Mouse (Mus musculus) embryonic facial prominence, embryonic 11.5 days (tissue): ENCODE measurements around the gene Gm20503. TPM values are rescaled to one million over a fixed set of nuclear protein-coding genes. Genes with fewer than 3 reads are reported as not detected.

Experiments
- ATAC-seq: fragments of 200-750 bp; cut with Nextera tagmentation; replicated peaks from 2 replicates; pipeline ENCODE4 v1.8.0; 2017; ENCODE audit warnings: low read depth; ENCODE audit not compliant: insufficient number of reproducible peaks, low FRiP score, low TSS enrichment
- DNase-seq: peaks from one replicate; pipeline ENCODE4 v3.0.0-alpha.2; 2015; ENCODE audit warnings: low spot score
- H3K27ac ChIP-seq: fragments of 300-500 bp; sonication (generic); replicated peaks from 2 replicates; pipeline ENCODE4 v1.5.1; 2014; ENCODE audit warnings: mild to moderate bottlenecking, low read depth, low read length, control low read depth
- H3K27me3 ChIP-seq: fragments of 300-500 bp; sonication (generic); 2 replicates; pipeline ENCODE4 v1.6.1; 2014; ENCODE audit warnings: mild to moderate bottlenecking, low read length, moderate library complexity, mixed read lengths; ENCODE audit not compliant: control insufficient read depth, insufficient read depth
- H3K36me3 ChIP-seq: fragments of 300-500 bp; sonication (generic); replicated peaks from 2 replicates; pipeline ENCODE4 v1.6.1; 2014; ENCODE audit warnings: low read depth, mild to moderate bottlenecking, low read length, moderate library complexity, mixed read lengths; ENCODE audit not compliant: control insufficient read depth, insufficient read depth
- H3K4me1 ChIP-seq: fragments of 300-500 bp; sonication (generic); 2 replicates; pipeline ENCODE4 v1.6.1; 2014; ENCODE audit warnings: low read length, mixed read lengths; ENCODE audit not compliant: control insufficient read depth, insufficient read depth
- H3K4me2 ChIP-seq: fragments of 300-500 bp; sonication (generic); 2 replicates; pipeline ENCODE4 v1.6.1; 2014; ENCODE audit warnings: low read depth, mild to moderate bottlenecking, control low read depth, low read length, moderate library complexity
- H3K4me3 ChIP-seq: fragments of 300-500 bp; sonication (generic); 2 replicates; pipeline ENCODE4 v1.5.1; 2014; ENCODE audit warnings: low read depth, low read length, control low read depth
- H3K9ac ChIP-seq: fragments of 300-500 bp; sonication (generic); replicated peaks from 2 replicates; pipeline ENCODE4 v1.6.1; 2014; ENCODE audit warnings: mild to moderate bottlenecking, control low read depth, low read length
- H3K9me3 ChIP-seq: fragments of 300-500 bp; sonication (generic); replicated peaks from 2 replicates; pipeline ENCODE4 v1.6.1; 2016; ENCODE audit warnings: mild to moderate bottlenecking, low read length, inconsistent platforms, mixed read lengths; ENCODE audit not compliant: control insufficient read depth
- WGBS: fragments of 180-500 bp; shearing (Covaris S2); extraction: QIAGEN DNeasy Blood & Tissue Kit; methylation state at CpG from one replicate; pipeline ENCODE4 v1.1.7; 2014; 5-methylcytosine and 5-hydroxymethylcytosine counted together
- polyA plus RNA-seq: library from polyadenylated mRNA; unstranded; fragments of >200 nt; fragmentation: Nextera tagmentation; extraction: Ambion mirVana; gene quantifications from 2 replicates; pipeline ENCODE4 v1.2.1, GENCODE M21; 2014

Gene Gm20503
- polyA plus RNA-seq, 1 experiment from 2014 or later = 4.7 TPM

DNA sequence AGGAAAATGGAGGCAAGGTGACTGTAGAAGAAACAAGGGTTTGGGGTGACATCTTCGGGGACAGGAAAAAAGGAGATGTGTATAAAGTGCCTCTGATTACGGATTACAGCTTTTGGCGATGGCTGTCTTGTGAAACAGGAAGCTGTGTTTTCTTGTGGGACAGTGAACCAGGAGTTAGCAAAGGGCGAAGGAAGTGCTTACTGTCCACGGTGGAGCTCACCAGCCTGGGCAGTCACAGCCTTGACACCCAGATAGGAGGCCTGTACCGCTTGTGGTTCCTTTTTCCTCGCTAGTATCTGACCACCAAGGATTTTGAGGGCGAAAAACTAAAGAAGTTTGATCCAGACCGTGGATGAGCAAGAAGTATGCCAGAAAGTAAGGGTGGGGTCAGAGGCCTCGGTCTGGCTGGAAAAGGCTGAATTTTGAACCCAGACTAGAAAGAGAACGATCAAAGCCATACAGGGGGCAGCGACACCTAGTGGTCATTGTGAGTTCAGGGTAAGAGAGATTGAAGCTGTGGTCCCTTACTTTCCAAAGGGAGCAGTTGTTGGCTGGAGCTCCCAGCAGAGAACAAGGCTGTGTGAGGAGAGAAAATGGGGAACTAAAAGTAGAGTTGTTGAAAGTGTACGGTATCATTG lies 33.6 kb downstream of the Gm20503 start:
- peaks cover 3% of the 10 kb centered on the region; the same call in 1 of the 2 replicates for H3K36me3 ChIP-seq
- DNase-seq (peak; percentile 86), ATAC-seq (0 out of 2 replicates have a peak, but pooled peaks have one; percentile 31)
- H3K4me1 ChIP-seq = no peaks in the 10 kb centered on the region
- WGBS = 48% methylated on average over 13 of the region's 13 CpGs
- no peak overlapping the region for H3K9ac ChIP-seq
- H3K4me3 ChIP-seq = no peak overlapping the region
- H3K4me2 ChIP-seq = no peak overlapping the region
- no peaks in the 10 kb centered on the region for H3K27me3 ChIP-seq
- no peak overlapping the region for H3K27ac ChIP-seq
- H3K9me3 ChIP-seq = no peaks in the 10 kb centered on the region

DNA sequence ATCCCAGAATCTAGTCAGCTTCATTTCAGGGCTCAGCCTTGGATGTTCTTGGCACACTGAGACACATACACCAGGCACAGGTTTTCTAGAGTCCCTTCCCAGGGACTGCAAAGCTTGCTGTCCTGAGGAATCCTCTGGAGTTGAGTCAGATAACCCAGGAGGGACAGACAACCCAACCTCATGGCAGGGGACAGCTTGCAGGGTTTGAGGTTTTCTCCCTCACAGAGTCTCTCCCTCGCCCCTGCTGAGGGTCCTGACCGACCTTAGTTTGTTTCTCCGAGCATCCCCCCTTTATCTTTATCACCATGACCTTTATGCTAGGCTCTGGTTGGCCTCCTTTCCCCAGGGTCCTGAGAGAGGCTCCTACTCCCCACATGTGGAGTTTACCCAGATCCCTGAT lies 34.5 kb downstream of the Gm20503 start:
- no peaks in the 10 kb centered on the region for H3K4me1 ChIP-seq
- no peak overlapping the region for H3K4me3 ChIP-seq
- H3K27ac ChIP-seq = no peak overlapping the region
- no peak for DNase-seq
- no peak overlapping the region for H3K4me2 ChIP-seq
- no peaks in the 10 kb centered on the region for H3K27me3 ChIP-seq
- H3K36me3 ChIP-seq = peaks cover 3% of the 10 kb centered on the region; the same call in 1 of the 2 replicates
- no peak overlapping the region for H3K9ac ChIP-seq
- 80% methylated on average over 3 of the region's 3 CpGs for WGBS
- no peak for ATAC-seq
- H3K9me3 ChIP-seq = no peaks in the 10 kb centered on the region

DNA sequence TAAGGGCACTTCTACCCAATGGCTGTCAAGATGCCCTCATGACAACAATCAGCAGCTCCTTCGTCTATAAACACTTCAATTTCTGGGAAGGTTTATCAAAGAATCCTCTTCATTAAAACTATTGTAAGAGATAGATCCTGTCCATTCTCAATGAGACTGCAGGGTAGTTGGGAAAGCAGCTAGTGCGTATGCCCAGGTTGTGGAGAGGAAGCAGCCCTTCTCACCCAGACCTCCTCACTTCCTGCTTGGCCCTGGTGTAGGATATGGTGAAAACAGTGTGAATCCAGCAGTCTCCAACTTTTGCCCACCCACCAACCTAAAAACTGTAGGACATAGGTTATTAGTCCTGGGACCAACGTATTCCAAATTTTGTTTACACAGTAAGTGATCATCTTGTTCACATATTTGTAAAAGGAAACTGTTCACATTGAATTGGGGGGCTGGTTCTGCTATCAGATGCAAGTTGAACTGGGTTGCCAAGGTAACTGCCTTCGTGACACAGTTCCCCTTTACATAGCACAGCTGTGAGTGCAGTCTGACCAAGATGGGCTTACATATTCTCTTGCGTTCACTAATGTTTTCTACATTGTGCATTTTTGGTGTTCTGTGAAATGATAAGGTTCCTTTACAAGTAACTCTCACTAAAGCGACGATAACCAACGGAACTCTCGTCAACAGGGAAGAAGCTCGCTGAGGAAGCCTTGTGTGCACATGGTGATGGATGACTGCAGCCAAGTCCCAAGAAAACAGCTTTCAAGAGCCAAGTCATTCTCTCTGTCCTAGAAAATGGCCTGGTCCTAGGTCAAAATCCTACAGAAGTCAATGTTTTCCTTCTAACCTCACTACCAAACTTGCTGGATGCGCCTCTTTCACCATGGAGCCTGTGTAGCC lies 37.6 kb downstream of the Gm20503 start:
- ATAC-seq = no peak
- H3K4me3 ChIP-seq = no peak overlapping the region
- no peaks in the 10 kb centered on the region for H3K27me3 ChIP-seq
- H3K9ac ChIP-seq = no peak overlapping the region
- H3K9me3 ChIP-seq = no peaks in the 10 kb centered on the region
- peaks cover 3% of the 10 kb centered on the region; the same call in 1 of the 2 replicates for H3K36me3 ChIP-seq
- no peak overlapping the region for H3K27ac ChIP-seq
- no peaks in the 10 kb centered on the region for H3K4me1 ChIP-seq
- DNase-seq = no peak
- 88% methylated on average over 11 of the region's 11 CpGs for WGBS
- H3K4me2 ChIP-seq = no peak overlapping the region

DNA sequence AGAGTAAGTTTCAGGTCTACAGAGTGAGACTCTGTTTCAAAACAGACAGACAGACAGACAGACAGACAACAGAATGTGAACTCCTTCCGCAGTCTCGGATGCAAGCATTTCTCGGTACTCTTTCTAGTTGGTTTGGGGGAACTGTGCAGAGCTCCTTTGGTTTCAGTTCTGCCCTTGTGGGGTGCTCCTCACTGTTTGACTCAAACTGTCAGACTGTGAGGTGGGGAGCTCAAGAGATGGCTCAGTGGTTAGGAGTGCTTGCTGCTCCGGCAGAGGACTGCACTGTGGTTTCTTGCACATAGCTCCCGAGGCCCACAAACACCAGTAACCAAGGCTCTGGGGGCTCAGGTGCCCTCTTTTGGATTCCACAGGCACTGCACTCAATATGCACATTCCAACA lies 40.1 kb downstream of the Gm20503 start:
- H3K36me3 ChIP-seq = peaks cover 3% of the 10 kb centered on the region; the same call in 1 of the 2 replicates
- no peak overlapping the region for H3K27ac ChIP-seq
- no peak overlapping the region for H3K4me2 ChIP-seq
- no peak for DNase-seq
- H3K9me3 ChIP-seq = no peaks in the 10 kb centered on the region
- no peak overlapping the region for H3K4me3 ChIP-seq
- no peak for ATAC-seq
- 97% methylated on average over 5 of the region's 5 CpGs for WGBS
- no peak overlapping the region for H3K9ac ChIP-seq
- H3K4me1 ChIP-seq = no peaks in the 10 kb centered on the region
- no peaks in the 10 kb centered on the region for H3K27me3 ChIP-seq

DNA sequence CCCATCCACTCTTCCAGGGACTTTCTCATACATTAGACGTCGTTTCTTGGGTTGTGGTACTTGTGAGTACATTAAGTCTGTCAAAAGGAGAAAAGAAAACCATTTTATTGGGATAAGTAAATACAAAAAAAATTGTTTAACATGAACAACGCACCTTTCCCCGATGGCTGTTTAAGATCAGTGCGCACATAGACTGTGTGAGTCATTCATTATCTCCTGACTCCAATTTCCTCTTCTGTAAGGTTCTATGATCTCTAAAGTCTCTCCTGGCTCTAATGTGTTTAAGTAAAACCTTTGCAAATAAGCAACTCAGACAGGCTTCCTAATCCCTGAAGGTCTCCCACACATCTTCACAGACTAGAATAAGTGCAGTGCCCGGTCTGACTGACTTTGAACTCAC lies 40.9 kb downstream of the Gm20503 start:
- Histone ChIP-seq H3K27me3 (no peaks in the 10 kb centered on the region), H3K9me3 (no peaks in the 10 kb centered on the region), H3K9ac (no peak overlapping the region), H3K36me3 (peaks cover 3% of the 10 kb centered on the region; the same call in 1 of the 2 replicates), H3K4me3 (no peak overlapping the region), H3K27ac (no peak overlapping the region), H3K4me1 (no peaks in the 10 kb centered on the region), H3K4me2 (no peak overlapping the region)
- WGBS = 90% methylated on average over 6 of the region's 6 CpGs
- ATAC-seq (no peak), DNase-seq (no peak)

DNA sequence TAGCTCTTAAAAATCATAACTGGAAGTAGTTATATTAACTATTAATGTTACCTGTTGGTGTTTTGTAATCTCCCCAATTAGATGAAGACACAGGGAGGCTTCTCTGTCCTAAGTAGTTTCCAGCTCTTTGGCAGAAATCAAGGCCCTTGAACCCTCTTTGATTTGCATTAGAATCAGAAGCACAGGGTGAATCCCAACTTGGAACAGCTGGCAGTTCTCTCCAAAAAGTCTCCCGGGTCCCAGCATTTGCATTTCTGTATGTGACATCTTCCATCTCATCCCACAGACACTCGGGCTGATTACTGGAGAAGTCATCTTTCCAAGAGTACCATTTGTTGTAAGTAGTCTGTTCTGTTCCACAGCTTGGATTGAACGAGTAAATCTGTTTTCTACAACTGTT lies 44.2 kb downstream of the Gm20503 start:
- DNase-seq = no peak
- 34% methylated on average over 3 of the region's 3 CpGs for WGBS
- no peaks in the 10 kb centered on the region for H3K9me3 ChIP-seq

DNA sequence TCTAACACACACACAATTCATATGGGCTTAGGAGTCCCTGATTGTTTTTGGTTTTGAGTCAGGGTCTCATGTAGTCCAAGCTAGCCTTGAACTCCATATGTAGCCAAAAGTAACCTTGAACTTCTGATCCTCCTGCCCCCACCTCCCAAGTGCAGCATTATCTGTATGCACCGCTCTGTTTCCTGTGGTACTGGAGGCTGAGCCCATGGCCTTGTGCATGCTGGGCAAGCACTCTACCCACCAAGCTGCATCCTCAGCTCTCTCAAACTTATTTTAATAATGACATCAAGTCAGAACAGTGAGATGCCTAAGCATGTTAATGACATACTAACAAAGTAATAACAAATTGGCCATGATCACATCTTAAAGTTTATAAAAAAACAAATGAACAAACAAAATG lies 48.1 kb downstream of the Gm20503 start:
- H3K27me3 ChIP-seq = no peaks in the 10 kb centered on the region
- 83% methylated on average over 1 of the region's 1 CpGs for WGBS
- no peak overlapping the region for H3K9ac ChIP-seq
- ATAC-seq (no peak), DNase-seq (no peak)
- H3K4me1 ChIP-seq = no peaks in the 10 kb centered on the region
- H3K4me2 ChIP-seq = no peak overlapping the region
- H3K27ac ChIP-seq = no peak overlapping the region
- H3K9me3 ChIP-seq = no peaks in the 10 kb centered on the region
- H3K4me3 ChIP-seq = no peak overlapping the region
- no peaks in the 10 kb centered on the region for H3K36me3 ChIP-seq

More for the DNA sequence above, 44.2 kb downstream of the Gm20503 start:
- Histone ChIP-seq H3K36me3 (no peaks in the 10 kb centered on the region), H3K9ac (no peak overlapping the region), H3K27me3 (no peaks in the 10 kb centered on the region), H3K27ac (no peak overlapping the region), H3K4me1 (no peaks in the 10 kb centered on the region), H3K4me3 (no peak overlapping the region), H3K4me2 (no peak overlapping the region)
- no peak for ATAC-seq

DNA sequence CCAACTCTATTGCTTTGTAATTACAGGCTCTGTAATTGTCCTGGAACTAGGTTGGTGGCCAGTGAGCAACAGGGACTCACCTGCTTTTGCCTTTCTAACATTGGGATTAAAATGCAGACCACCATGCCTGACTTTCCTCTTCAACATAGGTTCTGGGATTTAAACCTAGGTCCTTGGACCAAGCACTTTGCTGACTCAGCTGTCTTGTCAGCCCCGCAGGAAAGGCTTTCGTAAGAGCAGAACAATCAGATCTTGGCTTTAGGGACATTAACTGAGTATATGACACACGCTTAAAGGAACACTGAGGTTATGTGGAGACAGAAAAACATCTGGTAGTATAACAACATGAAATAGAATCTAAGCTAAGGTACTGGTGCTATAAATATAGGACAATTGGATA lies 54.9 kb downstream of the Gm20503 start:
- no peak overlapping the region for H3K9ac ChIP-seq
- WGBS = 81% methylated on average over 3 of the region's 3 CpGs
- H3K27ac ChIP-seq = no peak overlapping the region
- no peak for ATAC-seq
- no peaks in the 10 kb centered on the region for H3K9me3 ChIP-seq
- no peaks in the 10 kb centered on the region for H3K27me3 ChIP-seq
- H3K4me2 ChIP-seq = no peak overlapping the region
- no peaks in the 10 kb centered on the region for H3K4me1 ChIP-seq
- H3K4me3 ChIP-seq = no peak overlapping the region
- no peak for DNase-seq
- H3K36me3 ChIP-seq = no peaks in the 10 kb centered on the region
